Mouse (Mus musculus): Measurements from ENCODE around the gene Map4k2. TPM values are rescaled to one million over a fixed set of nuclear protein-coding genes. Genes with fewer than 3 reads are reported as not detected.

Map4k2 gene
- polyA plus RNA-seq (2017; shearing (Covaris generic)), result 104 TPM

GRCm38 (mm10) chr19:6340524-6341452 lies at the start of gene Map4k2:
Gene Map4k2, plus strand, starts transcription at chr19:6341135.

GRCm38 (mm10) chr19:6306137-6306551 lies 34.8 kb upstream of the Map4k2 start, which contains the start of gene Cdc42bpg:
Gene Cdc42bpg, plus strand, starts transcription at chr19:6306456.

GRCm38 (mm10) chr19:6334673-6335457 lies 6.1 kb upstream of the Map4k2 start, which contains the start of gene Men1:
Gene Men1, plus strand, starts transcription at chr19:6334979.

GRCm38 (mm10) chr19:6363411-6364240 lies 22.7 kb downstream of the Map4k2 start, which contains the start of gene Sf1:
Gene Sf1, plus strand, starts transcription at chr19:6363690.

GRCm38 (mm10) chr19:6384128-6384527 lies 43.2 kb downstream of the Map4k2 start, which contains the start of gene Pygm:
Gene Pygm, plus strand, starts transcription at chr19:6384399.

GRCm38 (mm10) chr19:6399285-6400095 lies 58.6 kb downstream of the Map4k2 start, which contains the start of gene Rasgrp2:
Gene Rasgrp2, plus strand, starts transcription at chr19:6399340.

Other genes with a start within 250 kb of the Map4k2 start
- gene AC131692.1, start 246.7 kb upstream of the Map4k2 start, polyA plus RNA-seq (2017; shearing (Covaris generic)), result not detected
- gene Naaladl1, start 235.4 kb upstream of the Map4k2 start, polyA plus RNA-seq (2017; shearing (Covaris generic)), result not detected
- 1.5 TPM for gene Sac3d1, start 222.5 kb upstream of the Map4k2 start, polyA plus RNA-seq (2017; shearing (Covaris generic))
- gene Snx15, start 212.8 kb upstream of the Map4k2 start, polyA plus RNA-seq (2017; shearing (Covaris generic)), result 42.8 TPM
- gene Batf2, start 200.2 kb upstream of the Map4k2 start, polyA plus RNA-seq (2017; shearing (Covaris generic)), result not detected
- gene Arl2, start 199.6 kb upstream of the Map4k2 start, polyA plus RNA-seq (2017; shearing (Covaris generic)), result 28.6 TPM
- not detected for gene Majin, start 156.7 kb upstream of the Map4k2 start, polyA plus RNA-seq (2017; shearing (Covaris generic))
- gene Gpha2, start 114.8 kb upstream of the Map4k2 start, polyA plus RNA-seq (2017; shearing (Covaris generic)), result not detected
- 6.7 TPM for gene Ppp2r5b, start 105.3 kb upstream of the Map4k2 start, polyA plus RNA-seq (2017; shearing (Covaris generic))
- gene Atg2a, start 99.5 kb upstream of the Map4k2 start, polyA plus RNA-seq (2017; shearing (Covaris generic)), result 42.5 TPM
- gene Ehd1, start 64.4 kb upstream of the Map4k2 start, polyA plus RNA-seq (2017; shearing (Covaris generic)), result 8.5 TPM
- gene Cdc42bpg, start 34.7 kb upstream of the Map4k2 start, polyA plus RNA-seq (2017; shearing (Covaris generic)), result 0.10 TPM
- 58.3 TPM for gene Men1, start 6.2 kb upstream of the Map4k2 start, polyA plus RNA-seq (2017; shearing (Covaris generic))
- 158 TPM for gene Sf1, start 22.6 kb downstream of the Map4k2 start, polyA plus RNA-seq (2017; shearing (Covaris generic))
- gene Pygm, start 43.3 kb downstream of the Map4k2 start, polyA plus RNA-seq (2017; shearing (Covaris generic)), result 8.2 TPM
- gene Rasgrp2, start 58.2 kb downstream of the Map4k2 start, polyA plus RNA-seq (2017; shearing (Covaris generic)), result 112 TPM
- not detected for gene Nrxn2, start 77.6 kb downstream of the Map4k2 start, polyA plus RNA-seq (2017; shearing (Covaris generic))
- not detected for gene Slc22a12, start 201.9 kb downstream of the Map4k2 start, polyA plus RNA-seq (2017; shearing (Covaris generic))

All from CD4-positive, CD25-positive, alpha-beta regulatory T cell, adult 9 weeks (primary cell).